Mouse (Mus musculus): ENCODE results near the gene Usp35.

DNA sequence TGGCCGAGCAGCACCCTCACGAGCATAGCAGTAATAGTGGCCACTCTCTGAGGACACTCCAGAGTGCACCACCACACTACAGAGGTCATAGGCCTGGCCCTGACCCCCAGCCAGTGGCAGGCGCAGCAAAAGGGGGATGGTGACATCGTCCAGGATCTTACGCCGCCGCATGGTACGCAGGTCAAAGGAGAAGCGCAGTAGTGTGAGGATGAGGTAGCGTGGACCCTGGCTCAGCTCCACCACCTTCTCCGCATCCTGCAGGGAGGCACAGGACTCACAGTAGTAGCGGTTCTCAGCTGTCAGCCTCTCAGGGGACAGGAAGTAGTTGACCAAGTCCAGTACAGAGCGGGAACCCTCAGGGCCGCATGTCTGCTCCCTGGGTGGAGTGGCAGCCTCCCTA, 20.2 kb downstream of the Usp35 start:
- no peak for TF ChIP-seq POLR2A (IDR thresholded peaks at IDR 0.05; ENCODE audit: control insufficient read depth, low read depth, low read length)
- no peak for TF ChIP-seq CTCF (IDR thresholded peaks at IDR 0.05; ENCODE audit: control insufficient read depth, insufficient read depth, insufficient replicate concordance, low read depth, low read length)

All from testis, adult 2 months (tissue).